Mouse (Mus musculus): Measurements from ENCODE around the gene Chaf1a. TPM values are rescaled to one million over a fixed set of nuclear protein-coding genes. Genes with fewer than 3 reads are reported as not detected.
"Not testable (repeated sequence)": the region's sequence is repeated elsewhere in the genome, so short reads cannot be mapped to it uniquely, and the experiment has no call there.

The Chaf1a gene
- polyA plus RNA-seq, 1 experiment: 2.3 TPM

- WGBS: 96% methylated on average over 5 of the region's 5 CpGs
- DNase-seq: no peak
- no peak overlapping the region for H3K4me3 ChIP-seq (replicated peaks; ENCODE audit: extremely low read depth, low read depth, low read length)
- TF ChIP-seq CTCF (IDR thresholded peaks at IDR 0.05; ENCODE audit: insufficient read depth, low read length) (no peak), POLR2A (IDR thresholded peaks at IDR 0.05; ENCODE audit: borderline replicate concordance, extremely low read depth, low read depth, low read length) (no peak)
- no peaks in the 10 kb centered on the region for H3K4me1 ChIP-seq (ENCODE audit: control insufficient read depth, insufficient read depth, low read length)
Observed at GRCm38 (mm10) chr17:56102158-56102557, 61.9 kb downstream of the Chaf1a start.

GRCm38 (mm10) chr17:56102927-56103326 lies 62.7 kb downstream of the Chaf1a start:
- Histone ChIP-seq H3K4me1 (ENCODE audit: control insufficient read depth, insufficient read depth, low read length) (no peaks in the 10 kb centered on the region), H3K4me3 (replicated peaks; ENCODE audit: extremely low read depth, low read depth, low read length) (no peak overlapping the region)
- TF ChIP-seq POLR2A (IDR thresholded peaks at IDR 0.05; ENCODE audit: borderline replicate concordance, extremely low read depth, low read depth, low read length) (no peak), CTCF (IDR thresholded peaks at IDR 0.05; ENCODE audit: insufficient read depth, low read length) (no peak)
- WGBS: 91% methylated on average over 9 of the region's 9 CpGs
- no peak for DNase-seq

- DNase-seq: no peak
- Histone ChIP-seq H3K4me3 (replicated peaks; ENCODE audit: extremely low read depth, low read depth, low read length) (no peak overlapping the region), H3K4me1 (ENCODE audit: control insufficient read depth, insufficient read depth, low read length) (no peaks in the 10 kb centered on the region)
- 96% methylated on average over 8 of the region's 8 CpGs for WGBS
- no peak for TF ChIP-seq CTCF (IDR thresholded peaks at IDR 0.05; ENCODE audit: insufficient read depth, low read length)
- TF ChIP-seq POLR2A (IDR thresholded peaks at IDR 0.05; ENCODE audit: borderline replicate concordance, extremely low read depth, low read depth, low read length): no peak
Observed at GRCm38 (mm10) chr17:56103465-56104285, 63.4 kb downstream of the Chaf1a start.

- not testable (repeated sequence) for H3K4me3 ChIP-seq (replicated peaks; ENCODE audit: extremely low read depth, low read depth, low read length); DNase-seq; H3K4me1 ChIP-seq (ENCODE audit: control insufficient read depth, insufficient read depth, low read length)
- whole genome bisulfite sequencing: 94% methylated on average over 2 of the region's 5 CpGs
Observed at GRCm38 (mm10) chr17:56104821-56105220, 64.6 kb downstream of the Chaf1a start.

- not testable (repeated sequence) for H3K4me3 ChIP-seq (replicated peaks; ENCODE audit: extremely low read depth, low read depth, low read length); H3K4me1 ChIP-seq (ENCODE audit: control insufficient read depth, insufficient read depth, low read length); DNase-seq
- 97% methylated on average over 4 of the region's 4 CpGs for WGBS
Observed at GRCm38 (mm10) chr17:56106436-56106835, 66.2 kb downstream of the Chaf1a start.

- 66% methylated on average over 4 of the region's 4 CpGs for WGBS
- no peak for TF ChIP-seq CTCF (IDR thresholded peaks at IDR 0.05; ENCODE audit: insufficient read depth, low read length)
- TF ChIP-seq POLR2A (IDR thresholded peaks at IDR 0.05; ENCODE audit: borderline replicate concordance, extremely low read depth, low read depth, low read length): no peak
- Histone ChIP-seq H3K4me1 (ENCODE audit: control insufficient read depth, insufficient read depth, low read length) (no peaks in the 10 kb centered on the region), H3K4me3 (replicated peaks; ENCODE audit: extremely low read depth, low read depth, low read length) (no peak overlapping the region)
- DNase-seq: no peak
Observed at GRCm38 (mm10) chr17:56106981-56107380, 66.7 kb downstream of the Chaf1a start.

GRCm38 (mm10) chr17:56107736-56108135 lies 67.5 kb downstream of the Chaf1a start:
- Histone ChIP-seq H3K4me3 (replicated peaks; ENCODE audit: extremely low read depth, low read depth, low read length) (no peak overlapping the region), H3K4me1 (ENCODE audit: control insufficient read depth, insufficient read depth, low read length) (no peaks in the 10 kb centered on the region)
- 69% methylated on average over 2 of the region's 2 CpGs for WGBS
- DNase-seq: no peak
- TF ChIP-seq CTCF (IDR thresholded peaks at IDR 0.05; ENCODE audit: insufficient read depth, low read length) (no peak), POLR2A (IDR thresholded peaks at IDR 0.05; ENCODE audit: borderline replicate concordance, extremely low read depth, low read depth, low read length) (no peak)

- Histone ChIP-seq H3K4me1 (ENCODE audit: control insufficient read depth, insufficient read depth, low read length) (no peaks in the 10 kb centered on the region), H3K4me3 (replicated peaks; ENCODE audit: extremely low read depth, low read depth, low read length) (no peak overlapping the region)
- DNase-seq: peak; percentile 21
- TF ChIP-seq CTCF (IDR thresholded peaks at IDR 0.05; ENCODE audit: insufficient read depth, low read length) (no peak), POLR2A (IDR thresholded peaks at IDR 0.05; ENCODE audit: borderline replicate concordance, extremely low read depth, low read depth, low read length) (no peak)
- WGBS: 63% methylated on average over 6 of the region's 6 CpGs
Observed at GRCm38 (mm10) chr17:56108334-56109044, 68.2 kb downstream of the Chaf1a start.

GRCm38 (mm10) chr17:56109219-56110051 lies 69.2 kb downstream of the Chaf1a start, which contains the start of gene Plin4:
Gene Plin4, minus strand, starts transcription at chr17:56109803.
- WGBS: 48% methylated on average over 10 of the region's 10 CpGs
- Histone ChIP-seq H3K4me1 (ENCODE audit: control insufficient read depth, insufficient read depth, low read length) (no peaks in the 10 kb centered on the region), H3K4me3 (replicated peaks; ENCODE audit: extremely low read depth, low read depth, low read length) (no peak within 1 kb of the TSS)
- DNase-seq: no peak
- TF ChIP-seq CTCF (IDR thresholded peaks at IDR 0.05; ENCODE audit: insufficient read depth, low read length) (no peak), POLR2A (IDR thresholded peaks at IDR 0.05; ENCODE audit: borderline replicate concordance, extremely low read depth, low read depth, low read length) (no peak)
